Mouse (Mus musculus): ENCODE data around the gene Serpina6. TPM values are rescaled to one million over a fixed set of nuclear protein-coding genes. Genes with fewer than 3 reads are reported as not detected.
A peak's percentile ranks its signal among the peaks of the same experiment; 100 is the strongest.

The Serpina6 gene
- polyA plus RNA-seq, 2 experiments: 793 to 1,383 TPM

- H3K27ac ChIP-seq: no peak overlapping the region
- H3K4me2 ChIP-seq (ENCODE audit: low read depth): no peak overlapping the region
- WGBS (ENCODE audit: insufficient replicate concordance): 64% methylated on average over 5 of the region's 5 CpGs
- TF ChIP-seq EP300 (IDR thresholded peaks at IDR 0.05; ENCODE audit: low read depth) (no peak), CTCF (IDR thresholded peaks at IDR 0.05; ENCODE audit: low read depth) (no peak)
- peaks cover 0 to 6% of the 10 kb centered on the region in 2 experiments; a peak in 2 of 4 replicates for H3K4me1 ChIP-seq (replicated peaks; ENCODE audit: control insufficient read depth in 2 of 2, insufficient read depth in 2 of 2, low read length in 1 of 2)
- H3K9ac ChIP-seq (replicated peaks): no peak overlapping the region
- no peaks in the 10 kb centered on the region for H3K36me3 ChIP-seq (replicated peaks; ENCODE audit: control insufficient read depth, insufficient read depth, low read depth)
- no peaks in the 10 kb centered on the region for H3K27me3 ChIP-seq (ENCODE audit: control insufficient read depth, insufficient read depth, low read length)
- no peak overlapping the region for H3K4me3 ChIP-seq (ENCODE audit: insufficient read depth in 1 of 2, low read depth in 2 of 2, low read length in 2 of 2)
- no peak for ATAC-seq (ENCODE audit: insufficient read depth)
- DNase-seq (ENCODE audit: low read depth in 3 of 3, low spot score in 3 of 3): no peak
- no peaks in the 10 kb centered on the region for H3K9me3 ChIP-seq (ENCODE audit: control insufficient read depth, low read length)
Measured at GRCm38 (mm10) chr12:103660076-103660475, 3.1 kb upstream of the Serpina6 start.

- TF ChIP-seq CTCF (IDR thresholded peaks at IDR 0.05; ENCODE audit: low read depth): no peak
- no peak for TF ChIP-seq EP300 (IDR thresholded peaks at IDR 0.05; ENCODE audit: low read depth)
- no peaks in the 10 kb centered on the region for H3K9me3 ChIP-seq (ENCODE audit: control insufficient read depth, low read length)
- 63% methylated on average over 2 of the region's 2 CpGs for WGBS (ENCODE audit: insufficient replicate concordance)
- no peaks in the 10 kb centered on the region for H3K36me3 ChIP-seq (replicated peaks; ENCODE audit: control insufficient read depth, insufficient read depth, low read depth)
- ATAC-seq (ENCODE audit: insufficient read depth) (no peak), DNase-seq (ENCODE audit: low read depth in 3 of 3, low spot score in 3 of 3) (no peak)
- no peak overlapping the region for H3K4me2 ChIP-seq (ENCODE audit: low read depth)
- H3K27me3 ChIP-seq (ENCODE audit: control insufficient read depth, insufficient read depth, low read length): no peaks in the 10 kb centered on the region
- peaks cover 0 to 6% of the 10 kb centered on the region in 2 experiments; a peak in 2 of 4 replicates for H3K4me1 ChIP-seq (replicated peaks; ENCODE audit: control insufficient read depth in 2 of 2, insufficient read depth in 2 of 2, low read length in 1 of 2)
- no peak overlapping the region for H3K27ac ChIP-seq
- H3K4me3 ChIP-seq (ENCODE audit: insufficient read depth in 1 of 2, low read depth in 2 of 2, low read length in 2 of 2): no peak overlapping the region
- no peak overlapping the region for H3K9ac ChIP-seq (replicated peaks)
Measured at GRCm38 (mm10) chr12:103659171-103659570, 2.2 kb upstream of the Serpina6 start.

- TF ChIP-seq CTCF (IDR thresholded peaks at IDR 0.05; ENCODE audit: low read depth): no peak
- no peak for TF ChIP-seq EP300 (IDR thresholded peaks at IDR 0.05; ENCODE audit: low read depth)
- no peak overlapping the region for H3K27ac ChIP-seq
- ATAC-seq (ENCODE audit: insufficient read depth) (no peak), DNase-seq (ENCODE audit: low read depth in 3 of 3, low spot score in 3 of 3) (no peak)
- WGBS (ENCODE audit: insufficient replicate concordance): 54% methylated on average over 10 of the region's 10 CpGs
- H3K9ac ChIP-seq (replicated peaks): no peak overlapping the region
- no peak overlapping the region for H3K4me2 ChIP-seq (ENCODE audit: low read depth)
- H3K4me1 ChIP-seq (replicated peaks; ENCODE audit: control insufficient read depth in 2 of 2, insufficient read depth in 2 of 2, low read length in 1 of 2): peaks cover 0 to 6% of the 10 kb centered on the region in 2 experiments; a peak in 2 of 4 replicates
- no peaks in the 10 kb centered on the region for H3K27me3 ChIP-seq (ENCODE audit: control insufficient read depth, insufficient read depth, low read length)
- no peaks in the 10 kb centered on the region for H3K36me3 ChIP-seq (replicated peaks; ENCODE audit: control insufficient read depth, insufficient read depth, low read depth)
- H3K9me3 ChIP-seq (ENCODE audit: control insufficient read depth, low read length): no peaks in the 10 kb centered on the region
- H3K4me3 ChIP-seq (ENCODE audit: insufficient read depth in 1 of 2, low read depth in 2 of 2, low read length in 2 of 2): no peak overlapping the region
Measured at GRCm38 (mm10) chr12:103657991-103658390, 979 bp upstream of the Serpina6 start.

- Histone ChIP-seq H3K36me3 (replicated peaks; ENCODE audit: control insufficient read depth, insufficient read depth, low read depth) (no peaks in the 10 kb centered on the region), H3K4me1 (replicated peaks; ENCODE audit: control insufficient read depth in 2 of 2, insufficient read depth in 2 of 2, low read length in 1 of 2) (peaks cover 0 to 4% of the 10 kb centered on the region in 2 experiments; a peak in 2 of 4 replicates), H3K9ac (replicated peaks) (no peak overlapping the region), H3K27me3 (ENCODE audit: control insufficient read depth, insufficient read depth, low read length) (no peaks in the 10 kb centered on the region), H3K27ac (no peak overlapping the region), H3K4me2 (ENCODE audit: low read depth) (peak overlapping the region; percentile 53), H3K4me3 (ENCODE audit: insufficient read depth in 1 of 2, low read depth in 2 of 2, low read length in 2 of 2) (peak overlapping the region; percentile 28 to 46), H3K9me3 (ENCODE audit: control insufficient read depth, low read length) (no peaks in the 10 kb centered on the region)
- no peak for DNase-seq (ENCODE audit: low read depth in 3 of 3, low spot score in 3 of 3)
- peak; percentile 44; the same call in 1 of the 2 replicates for ATAC-seq (ENCODE audit: insufficient read depth)
- TF ChIP-seq CTCF (IDR thresholded peaks at IDR 0.05; ENCODE audit: low read depth): no peak
- no peak for TF ChIP-seq EP300 (IDR thresholded peaks at IDR 0.05; ENCODE audit: low read depth)
- WGBS (ENCODE audit: insufficient replicate concordance): 56% methylated on average over 7 of the region's 7 CpGs
Measured at GRCm38 (mm10) chr12:103655123-103656044, 1.6 kb downstream of the Serpina6 start.

- H3K4me1 ChIP-seq (replicated peaks; ENCODE audit: control insufficient read depth in 2 of 2, insufficient read depth in 2 of 2, low read length in 1 of 2): peaks cover 0 to 2% of the 10 kb centered on the region in 2 experiments; a peak in 1 of 4 replicates
- DNase-seq (ENCODE audit: low read depth in 3 of 3, low spot score in 3 of 3): no peak
- no peak overlapping the region for H3K27ac ChIP-seq
- H3K9me3 ChIP-seq (ENCODE audit: control insufficient read depth, low read length): no peaks in the 10 kb centered on the region
- H3K9ac ChIP-seq (replicated peaks): no peak overlapping the region
- H3K27me3 ChIP-seq (ENCODE audit: control insufficient read depth, insufficient read depth, low read length): no peaks in the 10 kb centered on the region
- H3K4me2 ChIP-seq (ENCODE audit: low read depth): peak overlapping the region; percentile 39
- ATAC-seq (ENCODE audit: insufficient read depth): no peak
- H3K4me3 ChIP-seq (ENCODE audit: insufficient read depth in 1 of 2, low read depth in 2 of 2, low read length in 2 of 2): no peak overlapping the region
- 52% methylated on average over 2 of the region's 2 CpGs for WGBS (ENCODE audit: insufficient replicate concordance)
- no peaks in the 10 kb centered on the region for H3K36me3 ChIP-seq (replicated peaks; ENCODE audit: control insufficient read depth, insufficient read depth, low read depth)
- TF ChIP-seq CTCF (IDR thresholded peaks at IDR 0.05; ENCODE audit: low read depth) (no peak), EP300 (IDR thresholded peaks at IDR 0.05; ENCODE audit: low read depth) (no peak)
Measured at GRCm38 (mm10) chr12:103653836-103654235, 3.2 kb downstream of the Serpina6 start.

All from liver, embryonic 14.5 days (tissue).